Mouse (Mus musculus) hindlimb bud, embryonic 11.5 days (tissue): ENCODE results near the gene Mgat4e.

Experiments used
- DNase-seq: peaks from one replicate; pipeline ENCODE4 v3.0.0-alpha.2; 2012; ENCODE audit warnings: low read depth, low spot score; ENCODE audit errors: extremely low spot score

Gene Mgat4e

GRCm38 (mm10) chr1:134515891-134516290, 33.6 kb downstream of the Mgat4e start:
- no peak for DNase-seq

GRCm38 (mm10) chr1:134513876-134514590, 35.4 kb downstream of the Mgat4e start:
- no peak for DNase-seq

GRCm38 (mm10) chr1:134513312-134513860, 36.1 kb downstream of the Mgat4e start:
- no peak for DNase-seq

- DNase-seq: no peak
Observed at GRCm38 (mm10) chr1:134512584-134512983, 36.9 kb downstream of the Mgat4e start.

GRCm38 (mm10) chr1:134512183-134512582, 37.3 kb downstream of the Mgat4e start:
- DNase-seq: no peak

- DNase-seq: no peak
Observed at GRCm38 (mm10) chr1:134510018-134510417, 39.5 kb downstream of the Mgat4e start.

GRCm38 (mm10) chr1:134506201-134506600, 43.3 kb downstream of the Mgat4e start:
- no peak for DNase-seq

GRCm38 (mm10) chr1:134500916-134501315, 48.6 kb downstream of the Mgat4e start:
- no peak for DNase-seq

GRCm38 (mm10) chr1:134495991-134496390, 53.5 kb downstream of the Mgat4e start:
- no peak for DNase-seq

- DNase-seq: no peak
Observed at GRCm38 (mm10) chr1:134495216-134495539, 54.3 kb downstream of the Mgat4e start.

- peak; percentile 92 for DNase-seq
Observed at GRCm38 (mm10) chr1:134494428-134495215, 54.9 kb downstream of the Mgat4e start, which contains the start of gene Rabif. Rabif (plus strand) TSS chr1:134494648.

GRCm38 (mm10) chr1:134493956-134494355, 55.5 kb downstream of the Mgat4e start:
- DNase-seq: no peak

GRCm38 (mm10) chr1:134493496-134493895, 56.0 kb downstream of the Mgat4e start:
- DNase-seq: no peak

- DNase-seq: no peak
Observed at GRCm38 (mm10) chr1:134492276-134492675, 57.2 kb downstream of the Mgat4e start.
